ENCODE assay signal across 11 mouse cellular contexts in the genomic region with DNA sequence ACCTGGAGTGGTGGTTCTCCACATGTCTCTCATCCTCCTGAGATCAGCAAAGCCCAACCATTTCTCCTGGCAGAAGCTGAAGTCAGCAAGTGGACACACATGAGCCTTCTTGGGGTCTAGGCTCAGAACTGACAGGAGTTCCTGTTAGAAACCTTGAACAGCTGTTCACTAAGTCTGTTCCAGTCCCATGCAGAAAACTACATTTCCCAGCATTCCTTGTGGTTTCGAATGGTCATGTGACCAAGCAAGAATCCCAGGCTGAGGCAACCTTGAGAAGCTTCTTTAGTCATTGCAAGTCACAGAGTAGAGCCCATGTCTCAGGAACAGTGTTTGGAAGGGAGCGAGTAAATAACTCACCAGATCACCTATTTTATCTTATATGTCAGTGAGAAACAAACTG.
DNase-seq lines count a peak whose midpoint lies in the region; ATAC-seq lines count a peak whose summit lies in the region.
"Had no signal": no experiment of that assay in that cellular context is flagged by ENCODE, and none has a peak within 500 bp of the region (broad histone marks: within the 10 kb centered on the region; RNA-seq: fewer than 3 reads in every experiment).

No protein-coding gene starts in this region.

- H3K9me3 ChIP-seq in midbrain, embryonic 12.5 days: no peaks in the 10 kb centered on the region
- H3K9me3 ChIP-seq in midbrain, embryonic 10.5 days (replicated peaks): no peaks in the 10 kb centered on the region
- no peaks in the 10 kb centered on the region for H3K9me3 ChIP-seq in forebrain, embryonic 13.5 days (replicated peaks)
- H3K9me3 ChIP-seq: liver, embryonic 15.5 days had no signal

- no peak overlapping the region for H3K4me2 ChIP-seq in midbrain, embryonic 12.5 days (replicated peaks)
- no peak overlapping the region for H3K4me2 ChIP-seq in forebrain, embryonic 13.5 days
- H3K4me2 ChIP-seq: liver, embryonic 15.5 days had no signal

- 60% methylated on average over 2 of the region's 2 CpGs for WGBS in midbrain, embryonic 12.5 days
- 68% methylated on average over 2 of the region's 2 CpGs for WGBS in midbrain, embryonic 10.5 days
- 62% methylated on average over 2 of the region's 2 CpGs for WGBS in forebrain, embryonic 13.5 days

- no peaks in the 10 kb centered on the region for H3K36me3 ChIP-seq in midbrain, embryonic 12.5 days
- no peaks in the 10 kb centered on the region for H3K36me3 ChIP-seq in midbrain, embryonic 10.5 days
- no peaks in the 10 kb centered on the region for H3K36me3 ChIP-seq in forebrain, embryonic 13.5 days (ENCODE audit: poor library complexity, severe bottlenecking)
- H3K36me3 ChIP-seq: liver, embryonic 15.5 days had no signal

- no peak overlapping the region for H3K9ac ChIP-seq in midbrain, embryonic 12.5 days (replicated peaks)
- H3K9ac ChIP-seq in forebrain, embryonic 13.5 days: no peak overlapping the region
- H3K9ac ChIP-seq: liver, embryonic 15.5 days had no signal

- peaks cover 25% of the 10 kb centered on the region for H3K27me3 ChIP-seq in midbrain, embryonic 12.5 days
- peaks cover 36% of the 10 kb centered on the region for H3K27me3 ChIP-seq in midbrain, embryonic 10.5 days (ENCODE audit: low read depth, poor library complexity, severe bottlenecking)
- H3K27me3 ChIP-seq in forebrain, embryonic 13.5 days: peaks cover 18% of the 10 kb centered on the region
- H3K27me3 ChIP-seq: liver, embryonic 15.5 days had no signal

- no peak for DNase-seq in midbrain, embryonic 10.5 days (ENCODE audit: low spot score)
- DNase-seq in adipocyte (ENCODE audit: low spot score): peak; percentile 3
- DNase-seq in naive thymus-derived CD4-positive, alpha-beta T cell, adult 2 months (ENCODE audit: low read depth): peak; percentile 25
- no peak for DNase-seq in right cerebral cortex, postnatal 25 days
- DNase-seq in left cerebral cortex, adult 8-10 months (ENCODE audit: low spot score in 2 of 2): no peak
- DNase-seq: cerebellum, adult 9-11 months; kidney, adult 11 months; layer of hippocampus, postnatal 36 days had no signal

- peaks cover 19% of the 10 kb centered on the region for H3K4me1 ChIP-seq in midbrain, embryonic 12.5 days
- peaks cover 28% of the 10 kb centered on the region for H3K4me1 ChIP-seq in midbrain, embryonic 10.5 days
- H3K4me1 ChIP-seq in forebrain, embryonic 13.5 days: peaks cover 21% of the 10 kb centered on the region
- H3K4me1 ChIP-seq: liver, embryonic 15.5 days had no signal

- ATAC-seq in midbrain, embryonic 12.5 days (ENCODE audit: low FRiP score, low read depth): 0 out of 2 replicates have a peak, but pooled peaks have one; percentile 30
- peak; percentile 55; the same call in 1 of the 2 replicates for ATAC-seq in forebrain, embryonic 13.5 days

- H3K4me3 ChIP-seq in midbrain, embryonic 12.5 days: no peak overlapping the region
- H3K4me3 ChIP-seq in midbrain, embryonic 10.5 days: no peak overlapping the region
- no peak overlapping the region for H3K4me3 ChIP-seq in forebrain, embryonic 13.5 days
- H3K4me3 ChIP-seq: liver, embryonic 15.5 days had no signal

- H3K27ac ChIP-seq in midbrain, embryonic 12.5 days (replicated peaks): no peak overlapping the region
- no peak overlapping the region for H3K27ac ChIP-seq in midbrain, embryonic 10.5 days (replicated peaks)
- no peak overlapping the region for H3K27ac ChIP-seq in forebrain, embryonic 13.5 days
- H3K27ac ChIP-seq: liver, embryonic 15.5 days had no signal

Comparison
In these comparisons a context has a peak if more than half of its experiments do, and no peak if none do; other contexts are left out.
1. DNase-seq: peak in adipocyte (single experiment) and naive thymus-derived CD4-positive, alpha-beta T cell, adult 2 months (single experiment); none in midbrain, embryonic 10.5 days (single experiment), right cerebral cortex, postnatal 25 days (single experiment) and left cerebral cortex, adult 8-10 months (0 of 2).